Mouse (Mus musculus) midbrain, embryonic 14.5 days (tissue): ENCODE measurements around the gene Fgl2. TPM values are rescaled to one million over a fixed set of nuclear protein-coding genes. Genes with fewer than 3 reads are reported as not detected.

ENCODE experiments used
- ATAC-seq: fragments of 200-750 bp; cut with Nextera tagmentation; 2 replicates; pipeline ENCODE4 v1.8.0; 2017; ENCODE audit warnings: moderate number of reproducible peaks, moderate library complexity; ENCODE audit not compliant: low FRiP score, low TSS enrichment
- DNase-seq: peaks from one replicate; pipeline ENCODE4 v3.0.0-alpha.2; 2015
- H3K27ac ChIP-seq: fragments of 300-500 bp; sonication (generic); replicated peaks from 2 replicates; pipeline ENCODE4 v1.5.1; 2014; ENCODE audit warnings: mild to moderate bottlenecking, low read depth, low read length, moderate library complexity
- H3K27me3 ChIP-seq: fragments of 300-500 bp; sonication (generic); 2 replicates; pipeline ENCODE4 v1.6.1; 2014; ENCODE audit warnings: low read length, control low read depth, mixed read lengths; ENCODE audit not compliant: control insufficient read depth, insufficient read depth
- H3K36me3 ChIP-seq: fragments of 300-500 bp; sonication (generic); 2 replicates; pipeline ENCODE4 v1.6.1; 2014; ENCODE audit warnings: low read length, control low read depth; ENCODE audit not compliant: control insufficient read depth, insufficient read depth
- H3K4me1 ChIP-seq: fragments of 300-500 bp; sonication (generic); 2 replicates; pipeline ENCODE4 v1.6.1; 2014; ENCODE audit warnings: mild to moderate bottlenecking, antibody characterized with exemption, low read length, control low read depth; ENCODE audit not compliant: control insufficient read depth, insufficient read depth
- H3K4me2 ChIP-seq: fragments of 300-500 bp; sonication (generic); 2 replicates; pipeline ENCODE4 v1.6.1; 2014; ENCODE audit warnings: mild to moderate bottlenecking, low read length, moderate library complexity
- H3K4me3 ChIP-seq: fragments of 300-500 bp; sonication (generic); replicated peaks from 2 replicates; pipeline ENCODE4 v1.5.1; 2014; ENCODE audit warnings: low read depth, low read length
- H3K9ac ChIP-seq: fragments of 300-500 bp; sonication (generic); replicated peaks from 2 replicates; pipeline ENCODE4 v1.6.1; 2014; ENCODE audit warnings: mild to moderate bottlenecking, low read length, moderate library complexity
- H3K9me3 ChIP-seq: fragments of 300-500 bp; sonication (generic); 2 replicates; pipeline ENCODE4 v1.6.1; 2016; ENCODE audit warnings: low read length, control low read depth, mixed read lengths; ENCODE audit not compliant: control insufficient read depth
- WGBS: fragments of 180-500 bp; shearing (Covaris S2); extraction: QIAGEN DNeasy Blood & Tissue Kit; methylation state at CpG from one replicate; pipeline ENCODE4 v1.1.7; 2014; 5-methylcytosine and 5-hydroxymethylcytosine counted together
- polyA plus RNA-seq: library from polyadenylated mRNA; unstranded; fragments of >200 nt; fragmentation: Nextera tagmentation; extraction: Ambion mirVana; gene quantifications from 2 replicates; pipeline ENCODE4 v1.2.1, GENCODE M21; 2014

Gene Fgl2
- polyA plus RNA-seq, 1 experiment from 2014 or later: 2.3 TPM

DNA sequence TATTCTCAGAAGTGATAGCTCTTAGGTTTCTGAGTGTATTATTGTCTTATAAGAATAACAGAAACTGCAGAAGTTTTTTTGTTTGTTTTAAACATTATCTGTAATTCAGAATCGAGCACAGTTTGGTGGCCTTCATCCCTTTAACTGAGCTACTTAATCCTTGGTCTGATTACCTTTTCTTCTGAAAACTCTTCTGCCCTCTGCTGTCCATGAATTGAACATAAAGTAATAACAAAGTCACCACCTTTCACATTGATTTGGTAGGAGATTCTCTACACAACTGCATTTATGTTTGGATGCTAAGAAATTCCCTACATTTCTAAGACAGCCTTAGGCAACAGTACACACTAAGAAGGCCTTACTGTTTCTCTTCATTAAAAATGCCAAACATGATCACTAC lies 48.2 kb downstream of the Fgl2 start:
- no peaks in the 10 kb centered on the region for H3K27me3 ChIP-seq
- DNase-seq: peak; percentile 71
- no peak overlapping the region for H3K27ac ChIP-seq
- WGBS: 33% methylated on average over 1 of the region's 1 CpGs
- H3K9ac ChIP-seq: no peak overlapping the region
- H3K36me3 ChIP-seq: no peaks in the 10 kb centered on the region
- no peak overlapping the region for H3K4me2 ChIP-seq
- H3K9me3 ChIP-seq: no peaks in the 10 kb centered on the region
- ATAC-seq: no peak
- H3K4me3 ChIP-seq: no peak overlapping the region
- H3K4me1 ChIP-seq: no peaks in the 10 kb centered on the region

DNA sequence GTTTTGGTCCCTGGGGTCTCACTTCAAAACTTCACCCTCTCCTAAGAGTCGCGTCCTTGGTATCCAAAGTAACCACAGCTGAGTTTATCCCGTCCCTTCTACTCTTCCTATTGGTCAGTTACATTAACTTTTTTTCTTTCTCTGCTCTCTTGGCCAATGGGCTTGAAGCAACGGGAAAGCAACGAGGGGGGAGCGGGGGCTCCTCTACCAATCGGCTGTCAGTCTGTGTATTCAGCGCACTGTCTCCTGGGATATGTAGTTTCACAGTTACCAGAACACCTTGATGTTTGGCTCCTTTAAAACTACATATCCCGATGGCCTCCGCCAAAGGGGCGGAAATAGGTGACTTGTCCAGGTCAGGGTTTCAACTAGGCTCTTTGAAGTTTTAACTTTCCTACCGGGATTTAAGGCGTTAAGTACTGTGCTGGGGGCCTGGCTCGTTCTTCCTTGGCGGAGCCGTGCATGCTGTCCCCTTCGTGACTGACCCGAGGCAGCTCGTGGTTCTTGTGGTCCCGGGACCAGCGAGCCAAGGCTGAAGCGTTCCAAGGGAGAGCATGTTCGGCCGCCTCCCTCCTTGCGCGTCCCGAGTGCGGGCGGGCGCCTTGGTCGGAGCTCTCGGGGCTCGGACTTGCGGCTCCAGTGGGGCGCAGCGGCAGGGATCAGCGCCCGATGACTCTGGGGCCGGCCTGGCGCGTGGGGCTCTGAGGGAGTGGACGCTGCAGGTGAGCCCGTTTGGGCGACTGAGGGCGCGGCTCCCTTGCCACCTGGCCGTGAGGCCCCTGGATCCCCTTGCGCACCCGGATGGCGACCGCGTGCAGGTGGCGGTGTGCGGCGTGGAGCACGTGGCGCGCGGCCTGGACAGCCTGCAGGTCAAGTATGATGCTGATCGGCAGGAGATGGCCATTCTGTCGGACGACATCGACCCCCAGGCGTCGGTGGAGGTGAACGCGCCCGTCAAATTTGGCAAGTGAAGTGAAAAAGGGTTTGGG lies 52.5 kb downstream of the Fgl2 start, which contains the start of the genes Ccdc146 and Fam185a:
Gene Ccdc146 (minus strand): TSS at position 64 of the 989 bp plus-strand sequence.
Gene Fam185a (plus strand): TSS at position 345 of the 989 bp plus-strand sequence.
- no peaks in the 10 kb centered on the region for H3K9me3 ChIP-seq
- peak; percentile 100 for ATAC-seq
- peak within 1 kb of the TSS; percentile 55 for H3K9ac ChIP-seq
- no peaks in the 10 kb centered on the region for H3K4me1 ChIP-seq
- no peaks in the 10 kb centered on the region for H3K36me3 ChIP-seq
- no peak within 1 kb of the TSS for H3K27ac ChIP-seq
- H3K4me2 ChIP-seq: peak within 1 kb of the TSS; percentile 97
- DNase-seq: peak; percentile 99
- H3K27me3 ChIP-seq: no peaks in the 10 kb centered on the region
- WGBS: under 1% methylated on average over 68 of the region's 68 CpGs
- peak within 1 kb of the TSS; percentile 72 for H3K4me3 ChIP-seq

DNA sequence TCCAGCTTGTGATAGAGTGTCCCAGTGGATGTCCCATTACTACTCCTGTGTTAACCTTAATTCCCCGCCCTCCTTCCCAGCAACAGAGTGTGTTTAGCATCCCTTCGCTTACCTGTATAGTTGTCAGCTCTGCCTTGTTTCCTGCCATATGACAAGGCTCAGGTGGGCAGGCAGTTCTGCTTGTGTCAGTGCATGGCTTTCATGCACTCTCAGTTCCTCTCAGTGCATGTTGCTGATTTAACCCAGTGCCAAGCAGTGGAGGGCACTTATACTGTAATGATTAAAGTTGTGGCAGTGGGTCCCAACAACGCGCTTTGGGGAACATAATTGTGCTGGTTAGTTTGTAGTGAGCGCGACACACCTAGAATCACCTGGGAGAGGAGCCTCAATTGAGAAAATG lies 54.2 kb downstream of the Fgl2 start:
- WGBS: 96% methylated on average over 6 of the region's 6 CpGs
- H3K4me2 ChIP-seq: no peak overlapping the region

More for the DNA sequence above, 54.2 kb downstream of the Fgl2 start:
- Histone ChIP-seq H3K4me3 (0 out of 2 replicates have a peak overlapping the region, but pooled peaks have one; percentile 2), H3K27ac (no peak overlapping the region), H3K36me3 (no peaks in the 10 kb centered on the region), H3K9ac (no peak overlapping the region), H3K27me3 (no peaks in the 10 kb centered on the region), H3K4me1 (no peaks in the 10 kb centered on the region), H3K9me3 (no peaks in the 10 kb centered on the region)
- DNase-seq (no peak), ATAC-seq (no peak)

Other genes starting within 250 kb of the Fgl2 start
- 9.1 and 9.2 TPM in 2 replicates for gene Gsap, start 186.4 kb upstream of the Fgl2 start, polyA plus RNA-seq
- gene Ccdc146, start 52.0 kb downstream of the Fgl2 start, polyA plus RNA-seq: 0.07 and 0.36 TPM in 2 replicates
- 7.9 and 8.4 TPM in 2 replicates for gene Fam185a, start 52.3 kb downstream of the Fgl2 start, polyA plus RNA-seq
- gene Lrrc17, start 170.9 kb downstream of the Fgl2 start, polyA plus RNA-seq: 0.59 and 9.9 TPM in 2 replicates